Mouse (Mus musculus) lung, postnatal 0 days (tissue): ENCODE data around the gene 1700001F09Rik. TPM values are rescaled to one million over a fixed set of nuclear protein-coding genes. Genes with fewer than 3 reads are reported as not detected.
"Not testable (repeated sequence)": the region's sequence is repeated elsewhere in the genome, so short reads cannot be mapped to it uniquely, and the experiment has no call there.

ENCODE experiments used
- ATAC-seq: fragments of 200-750 bp; cut with Nextera tagmentation; 2 replicates; pipeline ENCODE4 v1.8.0; 2017; ENCODE audit warnings: moderate library complexity
- DNase-seq: peaks from one replicate; pipeline ENCODE4 v3.0.0-alpha.2; 2016; ENCODE audit warnings: low spot score
- H3K27ac ChIP-seq: fragments of 300-500 bp; sonication (generic); 2 replicates; pipeline ENCODE4 v1.5.1; 2014; ENCODE audit warnings: antibody characterized with exemption, mild to moderate bottlenecking, low read length, mixed read lengths
- H3K27me3 ChIP-seq: fragments of 300-500 bp; sonication (generic); replicated peaks from 2 replicates; pipeline ENCODE4 v1.6.1; 2014; ENCODE audit warnings: low read length, mixed read lengths; ENCODE audit not compliant: insufficient read depth
- H3K36me3 ChIP-seq: fragments of 300-500 bp; sonication (generic); 2 replicates; pipeline ENCODE4 v1.6.1; 2014; ENCODE audit warnings: low read length, mixed read lengths; ENCODE audit not compliant: insufficient read depth
- H3K4me1 ChIP-seq: fragments of 300-500 bp; sonication (generic); 2 replicates; pipeline ENCODE4 v1.6.1; 2014; ENCODE audit warnings: antibody characterized with exemption, low read depth, low read length, mixed read lengths; ENCODE audit not compliant: insufficient read depth
- H3K4me2 ChIP-seq: fragments of 300-500 bp; sonication (generic); replicated peaks from 2 replicates; pipeline ENCODE4 v1.6.1; 2014; ENCODE audit warnings: low read depth, mild to moderate bottlenecking, low read length, moderate library complexity, mixed read lengths
- H3K4me3 ChIP-seq: fragments of 300-500 bp; sonication (generic); 2 replicates; pipeline ENCODE4 v1.5.1; 2014; ENCODE audit warnings: low read depth, low read length
- H3K9ac ChIP-seq: fragments of 300-500 bp; sonication (generic); replicated peaks from 2 replicates; pipeline ENCODE4 v1.6.1; 2014; ENCODE audit warnings: low read depth, mild to moderate bottlenecking
- H3K9me3 ChIP-seq: fragments of 300-500 bp; sonication (generic); 2 replicates; pipeline ENCODE4 v1.6.1; 2016; ENCODE audit warnings: low read length, mixed read lengths
- WGBS: fragments of 180-500 bp; shearing (Covaris S2); extraction: QIAGEN DNeasy Blood & Tissue Kit; methylation state at CpG from one replicate; pipeline ENCODE4 v1.1.7; 2014; 5-methylcytosine and 5-hydroxymethylcytosine counted together
- polyA plus RNA-seq: library from polyadenylated mRNA; unstranded; fragments of >200 nt; fragmentation: Nextera tagmentation; extraction: Ambion mirVana; gene quantifications from 2 replicates; pipeline ENCODE4 v1.2.1, GENCODE M21; 2015

Gene 1700001F09Rik
- not detected in 2 replicates for polyA plus RNA-seq

- H3K36me3 ChIP-seq, DNase-seq, ATAC-seq: not testable (repeated sequence)
Observed at GRCm38 (mm10) chr14:43347711-43348110, at the start of gene 1700001F09Rik. 1700001F09Rik (minus strand) TSS chr14:43347811.

GRCm38 (mm10) chr14:43361713-43362112 lies 14.1 kb upstream of the 1700001F09Rik start:
- DNase-seq, H3K9me3 ChIP-seq, H3K9ac ChIP-seq, H3K27ac ChIP-seq, H3K4me1 ChIP-seq, H3K27me3 ChIP-seq, H3K4me3 ChIP-seq, H3K36me3 ChIP-seq, ATAC-seq, H3K4me2 ChIP-seq: not testable (repeated sequence)
- 79% methylated on average over 11 of the region's 11 CpGs for WGBS

More at GRCm38 (mm10) chr14:43347711-43348110, at the start of gene 1700001F09Rik:
- H3K9me3 ChIP-seq, H3K4me3 ChIP-seq, H3K27ac ChIP-seq, H3K4me1 ChIP-seq, H3K4me2 ChIP-seq, H3K9ac ChIP-seq, H3K27me3 ChIP-seq: not testable (repeated sequence)

- not testable (repeated sequence) for H3K4me1 ChIP-seq, H3K9ac ChIP-seq, DNase-seq, H3K9me3 ChIP-seq, ATAC-seq, H3K27ac ChIP-seq, H3K4me3 ChIP-seq, H3K36me3 ChIP-seq, H3K4me2 ChIP-seq, H3K27me3 ChIP-seq
- 54% methylated on average over 1 of the region's 1 CpGs for WGBS
Observed at GRCm38 (mm10) chr14:43359246-43359645, 11.6 kb upstream of the 1700001F09Rik start.

GRCm38 (mm10) chr14:43357496-43357895 lies 9.9 kb upstream of the 1700001F09Rik start:
- not testable (repeated sequence) for H3K9ac ChIP-seq, H3K4me3 ChIP-seq, DNase-seq, H3K27me3 ChIP-seq, H3K36me3 ChIP-seq, H3K27ac ChIP-seq, H3K4me2 ChIP-seq, ATAC-seq, H3K4me1 ChIP-seq, H3K9me3 ChIP-seq

- H3K9me3 ChIP-seq, H3K9ac ChIP-seq, H3K27me3 ChIP-seq, ATAC-seq, H3K27ac ChIP-seq, H3K36me3 ChIP-seq, DNase-seq, H3K4me1 ChIP-seq, H3K4me3 ChIP-seq, H3K4me2 ChIP-seq: not testable (repeated sequence)
- WGBS = 82% methylated on average over 2 of the region's 2 CpGs
Observed at GRCm38 (mm10) chr14:43352944-43353343, 5.3 kb upstream of the 1700001F09Rik start.

GRCm38 (mm10) chr14:43337646-43338045 lies 10.0 kb downstream of the 1700001F09Rik start:
- not testable (repeated sequence) for H3K9ac ChIP-seq, H3K36me3 ChIP-seq, ATAC-seq, DNase-seq, H3K27ac ChIP-seq, H3K9me3 ChIP-seq, H3K4me3 ChIP-seq, H3K27me3 ChIP-seq, H3K4me1 ChIP-seq, H3K4me2 ChIP-seq
- WGBS = 51% methylated on average over 1 of the region's 1 CpGs

- H3K9ac ChIP-seq, H3K4me3 ChIP-seq, DNase-seq, H3K27ac ChIP-seq, H3K4me1 ChIP-seq, H3K36me3 ChIP-seq, ATAC-seq, H3K9me3 ChIP-seq, H3K27me3 ChIP-seq, H3K4me2 ChIP-seq: not testable (repeated sequence)
- 88% methylated on average over 9 of the region's 11 CpGs for WGBS
Observed at GRCm38 (mm10) chr14:43331362-43331880, 16.2 kb downstream of the 1700001F09Rik start.

GRCm38 (mm10) chr14:43328603-43329002 lies 19.0 kb downstream of the 1700001F09Rik start:
- not testable (repeated sequence) for H3K36me3 ChIP-seq, H3K4me2 ChIP-seq, H3K27ac ChIP-seq, H3K4me3 ChIP-seq, H3K4me1 ChIP-seq, H3K9ac ChIP-seq, H3K9me3 ChIP-seq, ATAC-seq, DNase-seq, H3K27me3 ChIP-seq
- 60% methylated on average over 2 of the region's 2 CpGs for WGBS

GRCm38 (mm10) chr14:43319516-43319915 lies 28.1 kb downstream of the 1700001F09Rik start:
- not testable (repeated sequence) for H3K27me3 ChIP-seq, H3K4me1 ChIP-seq, H3K4me3 ChIP-seq, ATAC-seq, H3K9me3 ChIP-seq, H3K27ac ChIP-seq, H3K9ac ChIP-seq, H3K36me3 ChIP-seq, H3K4me2 ChIP-seq, DNase-seq

- H3K4me1 ChIP-seq, DNase-seq, ATAC-seq, H3K4me3 ChIP-seq, H3K27ac ChIP-seq, H3K9ac ChIP-seq, H3K4me2 ChIP-seq, H3K9me3 ChIP-seq, H3K36me3 ChIP-seq, H3K27me3 ChIP-seq: not testable (repeated sequence)
- WGBS = 67% methylated on average over 3 of the region's 3 CpGs
Observed at GRCm38 (mm10) chr14:43293503-43293902, 54.1 kb downstream of the 1700001F09Rik start, which contains the start of gene Gm8127. Gm8127 (minus strand) TSS chr14:43293832.
